Mouse (Mus musculus): ENCODE measurements at regions not wholly inside any gene's neighbourhood (a gene's known extent, or its start where the extent isn't known, plus 50 kb on each side); places are given as distances from the start of the nearest gene placed in this dataset.

DNA sequence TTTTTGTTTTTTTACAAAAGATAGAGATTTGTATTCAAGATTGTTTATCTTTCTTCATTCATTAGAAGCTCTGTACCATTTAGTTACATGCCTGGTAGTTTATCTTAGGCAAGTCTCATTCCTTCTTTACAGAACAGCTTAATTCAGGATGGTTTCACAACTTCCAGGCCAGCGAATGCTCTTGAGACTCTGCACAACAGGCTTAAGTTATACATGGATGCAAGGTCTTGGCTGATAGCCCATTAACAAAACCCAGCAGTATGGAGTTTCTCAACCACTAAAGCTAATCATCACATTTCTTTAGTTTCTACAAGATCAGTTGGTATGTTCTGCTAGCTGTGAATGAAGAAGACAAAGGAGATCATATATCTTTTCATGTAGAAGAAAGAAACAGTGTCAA lies 272.9 kb upstream of the Slc10a2 start:
- WGBS, result 67% methylated on average over 1 of the region's 1 CpGs
- ATAC-seq, result no peak
- H3K4me2 ChIP-seq (replicated peaks; ENCODE audit: low read depth), result no peak overlapping the region
- H3K4me3 ChIP-seq (ENCODE audit: low read depth, low read length), result no peak overlapping the region
- TF ChIP-seq CTCF (IDR thresholded peaks at IDR 0.05; ENCODE audit: low read depth), result no peak
- no peaks in the 10 kb centered on the region for H3K9me3 ChIP-seq (ENCODE audit: control insufficient read depth)
- no peaks in the 10 kb centered on the region for H3K36me3 ChIP-seq (ENCODE audit: control insufficient read depth, insufficient read depth)
- no peak overlapping the region for H3K27ac ChIP-seq (ENCODE audit: low read depth, low read length)
- H3K9ac ChIP-seq (ENCODE audit: low read depth, low read length), result no peak overlapping the region
- no peaks in the 10 kb centered on the region for H3K27me3 ChIP-seq (replicated peaks; ENCODE audit: control insufficient read depth, insufficient read depth, low read length)
- no peaks in the 10 kb centered on the region for H3K4me1 ChIP-seq (replicated peaks; ENCODE audit: control insufficient read depth, insufficient read depth, low read length)

DNA sequence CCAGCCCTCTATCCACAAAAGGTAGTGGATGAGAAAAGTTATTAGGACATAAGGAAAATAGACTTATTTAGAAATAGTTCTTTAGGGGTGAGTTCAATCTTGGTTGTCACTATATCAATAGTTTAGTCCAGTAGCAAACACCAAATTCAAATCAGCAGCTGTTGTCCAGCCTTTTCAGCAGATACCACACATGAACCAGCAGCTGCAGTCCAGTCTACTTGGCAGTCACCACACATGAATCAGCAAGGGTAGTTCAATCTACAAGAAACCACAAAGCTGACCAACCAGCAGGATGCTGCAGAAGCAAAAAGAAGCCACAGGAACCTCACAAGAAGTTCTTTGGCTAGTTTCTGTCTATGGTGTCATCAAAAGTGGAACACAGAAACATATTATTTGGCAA lies 234.8 kb upstream of the Slc10a2 start:
- Histone ChIP-seq H3K36me3 (ENCODE audit: control insufficient read depth, insufficient read depth) (no peaks in the 10 kb centered on the region), H3K9me3 (ENCODE audit: control insufficient read depth) (no peaks in the 10 kb centered on the region), H3K27ac (ENCODE audit: low read depth, low read length) (no peak overlapping the region), H3K27me3 (replicated peaks; ENCODE audit: control insufficient read depth, insufficient read depth, low read length) (no peaks in the 10 kb centered on the region), H3K4me2 (replicated peaks; ENCODE audit: low read depth) (no peak overlapping the region), H3K4me1 (replicated peaks; ENCODE audit: control insufficient read depth, insufficient read depth, low read length) (no peaks in the 10 kb centered on the region), H3K4me3 (ENCODE audit: low read depth, low read length) (no peak overlapping the region), H3K9ac (ENCODE audit: low read depth, low read length) (no peak overlapping the region)
- TF ChIP-seq CTCF (IDR thresholded peaks at IDR 0.05; ENCODE audit: low read depth), result no peak
- no peak for ATAC-seq

- no peaks in the 10 kb centered on the region for H3K4me1 ChIP-seq (replicated peaks; ENCODE audit: control insufficient read depth, insufficient read depth, low read length)
- H3K9me3 ChIP-seq (ENCODE audit: control insufficient read depth), result no peaks in the 10 kb centered on the region
- no peak overlapping the region for H3K9ac ChIP-seq (ENCODE audit: low read depth, low read length)
- ATAC-seq, result no peak
- H3K4me3 ChIP-seq (ENCODE audit: low read depth, low read length), result no peak overlapping the region
- H3K4me2 ChIP-seq (replicated peaks; ENCODE audit: low read depth), result no peak overlapping the region
- TF ChIP-seq CTCF (IDR thresholded peaks at IDR 0.05; ENCODE audit: low read depth), result no peak
- 80% methylated on average over 1 of the region's 1 CpGs for WGBS
- no peak overlapping the region for H3K27ac ChIP-seq (ENCODE audit: low read depth, low read length)
- no peaks in the 10 kb centered on the region for H3K27me3 ChIP-seq (replicated peaks; ENCODE audit: control insufficient read depth, insufficient read depth, low read length)
- H3K36me3 ChIP-seq (ENCODE audit: control insufficient read depth, insufficient read depth), result no peaks in the 10 kb centered on the region
These were observed 209.4 kb upstream of the Slc10a2 start for GRCm38 (mm10) chr8:5314594-5314993.

GRCm38 (mm10) chr8:5299982-5300381 lies 194.8 kb upstream of the Slc10a2 start:
- no peak overlapping the region for H3K27ac ChIP-seq (ENCODE audit: low read depth, low read length)
- H3K36me3 ChIP-seq (ENCODE audit: control insufficient read depth, insufficient read depth), result no peaks in the 10 kb centered on the region
- H3K27me3 ChIP-seq (replicated peaks; ENCODE audit: control insufficient read depth, insufficient read depth, low read length), result no peaks in the 10 kb centered on the region
- no peak for ATAC-seq
- H3K9ac ChIP-seq (ENCODE audit: low read depth, low read length), result no peak overlapping the region
- no peak overlapping the region for H3K4me3 ChIP-seq (ENCODE audit: low read depth, low read length)
- no peak overlapping the region for H3K4me2 ChIP-seq (replicated peaks; ENCODE audit: low read depth)
- no peak for TF ChIP-seq CTCF (IDR thresholded peaks at IDR 0.05; ENCODE audit: low read depth)
- H3K4me1 ChIP-seq (replicated peaks; ENCODE audit: control insufficient read depth, insufficient read depth, low read length), result no peaks in the 10 kb centered on the region
- H3K9me3 ChIP-seq (ENCODE audit: control insufficient read depth), result no peaks in the 10 kb centered on the region

DNA sequence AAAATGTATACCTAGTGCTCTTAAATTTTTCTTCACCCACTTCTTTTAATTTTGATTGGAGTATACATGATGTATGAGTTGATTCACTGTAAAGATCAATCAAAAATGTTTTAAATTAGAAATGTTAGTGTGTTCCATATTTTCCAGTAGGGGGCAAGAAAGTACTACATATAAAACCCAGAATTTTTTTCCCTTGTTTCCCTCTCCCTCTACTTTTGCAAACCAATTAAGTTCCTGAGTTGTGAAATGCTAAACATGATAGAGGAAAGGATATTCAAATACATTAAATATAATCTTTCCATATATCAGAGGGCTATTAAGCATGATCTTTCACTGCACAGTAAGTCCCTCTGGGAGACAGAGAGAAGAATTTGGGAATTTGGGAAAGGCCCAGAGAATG lies 192.0 kb upstream of the Slc10a2 start:
- H3K4me3 ChIP-seq (ENCODE audit: low read depth, low read length), result no peak overlapping the region
- peak; percentile 31; the same call in 1 of the 2 replicates for TF ChIP-seq CTCF (IDR thresholded peaks at IDR 0.05; ENCODE audit: low read depth)
- H3K27ac ChIP-seq (ENCODE audit: low read depth, low read length), result no peak overlapping the region
- H3K4me2 ChIP-seq (replicated peaks; ENCODE audit: low read depth), result no peak overlapping the region
- no peak overlapping the region for H3K9ac ChIP-seq (ENCODE audit: low read depth, low read length)
- no peaks in the 10 kb centered on the region for H3K27me3 ChIP-seq (replicated peaks; ENCODE audit: control insufficient read depth, insufficient read depth, low read length)
- no peaks in the 10 kb centered on the region for H3K9me3 ChIP-seq (ENCODE audit: control insufficient read depth)
- no peaks in the 10 kb centered on the region for H3K36me3 ChIP-seq (ENCODE audit: control insufficient read depth, insufficient read depth)
- H3K4me1 ChIP-seq (replicated peaks; ENCODE audit: control insufficient read depth, insufficient read depth, low read length), result no peaks in the 10 kb centered on the region
- no peak for ATAC-seq

DNA sequence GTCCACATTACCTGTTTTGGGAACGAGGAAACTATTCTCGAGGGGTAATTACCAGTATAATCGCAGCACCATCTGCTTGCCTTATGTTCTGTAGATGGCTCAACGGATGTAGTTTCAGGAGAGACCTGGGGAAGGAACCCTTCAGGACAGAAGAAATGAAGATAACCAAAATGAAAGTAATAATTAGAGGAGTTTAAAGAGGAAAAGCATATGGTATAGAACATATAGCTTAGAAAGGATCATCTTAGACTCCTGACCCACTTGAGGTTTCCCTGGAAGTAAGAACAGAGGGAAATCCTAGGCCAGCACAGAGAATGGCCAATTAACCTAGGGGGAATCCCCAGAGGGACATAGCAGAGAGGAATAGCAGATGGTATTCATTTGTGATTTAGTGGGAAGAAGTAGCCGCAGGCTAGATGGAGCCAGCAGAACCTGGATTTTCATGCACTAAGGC lies 180.6 kb upstream of the Slc10a2 start:
- no peaks in the 10 kb centered on the region for H3K9me3 ChIP-seq (ENCODE audit: control insufficient read depth)
- 76% methylated on average over 5 of the region's 5 CpGs for WGBS
- H3K4me2 ChIP-seq (replicated peaks; ENCODE audit: low read depth), result no peak overlapping the region
- H3K27me3 ChIP-seq (replicated peaks; ENCODE audit: control insufficient read depth, insufficient read depth, low read length), result no peaks in the 10 kb centered on the region
- no peak overlapping the region for H3K27ac ChIP-seq (ENCODE audit: low read depth, low read length)
- no peaks in the 10 kb centered on the region for H3K36me3 ChIP-seq (ENCODE audit: control insufficient read depth, insufficient read depth)
- no peak overlapping the region for H3K9ac ChIP-seq (ENCODE audit: low read depth, low read length)
- H3K4me3 ChIP-seq (ENCODE audit: low read depth, low read length), result no peak overlapping the region
- H3K4me1 ChIP-seq (replicated peaks; ENCODE audit: control insufficient read depth, insufficient read depth, low read length), result no peaks in the 10 kb centered on the region
- ATAC-seq, result no peak
- TF ChIP-seq CTCF (IDR thresholded peaks at IDR 0.05; ENCODE audit: low read depth), result no peak

DNA sequence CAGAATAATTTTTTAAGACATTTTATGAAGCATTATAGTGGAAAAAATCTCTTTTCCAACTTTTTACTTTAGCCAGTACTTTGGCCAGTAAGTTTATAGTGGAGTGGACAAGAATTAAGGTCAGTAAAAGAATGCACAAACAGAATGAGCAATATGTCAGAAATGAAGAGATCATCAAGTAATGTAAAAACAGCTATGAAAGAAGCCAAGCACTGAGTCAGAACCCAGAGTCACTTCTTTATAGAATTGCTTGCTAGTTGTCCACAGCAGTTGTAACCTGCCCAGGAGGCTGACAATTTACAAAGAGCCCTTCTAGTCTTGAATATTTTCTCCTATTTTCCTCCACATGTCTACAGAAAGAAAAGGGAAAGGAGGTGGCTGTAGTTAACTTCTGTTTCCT lies 178.6 kb upstream of the Slc10a2 start:
- no peaks in the 10 kb centered on the region for H3K9me3 ChIP-seq (ENCODE audit: control insufficient read depth)
- H3K4me3 ChIP-seq (ENCODE audit: low read depth, low read length), result no peak overlapping the region
- H3K27me3 ChIP-seq (replicated peaks; ENCODE audit: control insufficient read depth, insufficient read depth, low read length), result no peaks in the 10 kb centered on the region
- H3K4me1 ChIP-seq (replicated peaks; ENCODE audit: control insufficient read depth, insufficient read depth, low read length), result no peaks in the 10 kb centered on the region
- H3K9ac ChIP-seq (ENCODE audit: low read depth, low read length), result no peak overlapping the region
- H3K36me3 ChIP-seq (ENCODE audit: control insufficient read depth, insufficient read depth), result no peaks in the 10 kb centered on the region
- H3K4me2 ChIP-seq (replicated peaks; ENCODE audit: low read depth), result no peak overlapping the region
- TF ChIP-seq CTCF (IDR thresholded peaks at IDR 0.05; ENCODE audit: low read depth), result no peak
- ATAC-seq, result no peak
- H3K27ac ChIP-seq (ENCODE audit: low read depth, low read length), result no peak overlapping the region

All from intestine, postnatal 0 days (tissue).